Mouse (Mus musculus): ENCODE results near the gene Syf2. TPM values are rescaled to one million over a fixed set of nuclear protein-coding genes. Genes with fewer than 3 reads are reported as not detected.

Syf2 gene
- polyA plus RNA-seq, 1 experiment: 63.1 TPM

DNA sequence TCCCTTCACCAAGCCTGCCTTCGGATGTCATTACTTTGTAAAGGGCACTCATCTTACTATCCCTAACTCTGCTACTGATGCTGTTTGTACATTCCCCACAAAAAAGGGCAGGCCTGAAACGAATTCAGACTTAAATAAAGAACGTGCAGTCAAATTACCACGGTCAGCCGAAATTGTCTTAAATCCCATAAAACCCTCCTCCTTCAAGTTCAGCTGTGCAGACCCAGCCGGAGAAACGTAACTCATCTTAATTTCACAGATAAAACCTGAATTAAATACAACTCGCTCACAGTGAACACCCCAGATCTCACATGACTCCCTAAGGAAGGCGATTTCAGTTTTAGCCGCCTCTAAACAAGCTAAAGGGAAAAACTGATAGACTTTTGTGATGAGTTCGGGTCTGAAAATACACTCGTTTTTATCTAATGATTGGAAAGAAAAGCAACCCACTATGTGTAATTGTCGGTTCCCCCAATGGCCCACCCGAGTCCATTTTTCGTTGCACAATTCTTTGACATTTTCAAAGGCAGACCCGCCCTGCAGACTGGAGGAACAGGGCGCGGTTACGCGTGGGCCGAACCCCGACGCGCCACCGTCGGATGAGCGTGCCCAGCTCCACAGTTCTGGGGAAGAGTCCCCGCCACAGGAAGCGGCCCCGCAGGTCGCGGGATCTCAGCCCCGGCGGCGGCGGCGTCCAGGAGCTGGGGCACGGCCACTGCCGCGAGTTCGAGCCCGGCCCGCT, 16.4 kb upstream of the Syf2 start:
- Histone ChIP-seq H3K4me1 (peaks cover 61% of the 10 kb centered on the region), H3K27me3 (replicated peaks) (no peaks in the 10 kb centered on the region), H3K4me3 (replicated peaks) (peak overlapping the region; percentile 97), H3K36me3 (replicated peaks; ENCODE audit: low read length) (peaks cover 32% of the 10 kb centered on the region), H3K9me3 (no peaks in the 10 kb centered on the region)
- TF ChIP-seq GATA1 (IDR thresholded peaks at IDR 0.05; ENCODE audit: borderline replicate concordance, low read length) (no peak), FLI1 (IDR thresholded peaks at IDR 0.05; ENCODE audit: low read length) (no peak)

DNA sequence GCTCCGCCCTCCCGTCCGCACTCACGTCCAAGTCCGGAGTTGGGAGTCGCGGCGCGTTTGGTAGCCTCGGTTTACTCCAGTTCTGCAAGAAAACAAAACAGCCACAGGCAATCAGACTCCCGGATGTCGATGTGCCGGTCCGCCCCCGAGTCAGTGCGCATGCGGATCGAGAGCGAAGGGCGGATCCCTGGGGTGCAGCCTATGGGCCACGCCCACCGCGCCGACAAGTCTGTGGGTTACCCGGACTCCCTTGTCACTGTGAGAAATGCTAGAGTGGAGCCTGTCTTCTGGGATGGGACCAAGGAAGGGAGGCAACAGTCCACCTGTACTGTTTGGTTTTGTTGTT, 15.9 kb upstream of the Syf2 start, which contains the start of gene Tmem50a:
Tmem50a (minus strand) TSS at position 161 of the 346 bp plus-strand sequence.
- H3K27me3 ChIP-seq (replicated peaks): no peaks in the 10 kb centered on the region
- peaks cover 63% of the 10 kb centered on the region for H3K4me1 ChIP-seq
- peaks cover 27% of the 10 kb centered on the region for H3K36me3 ChIP-seq (replicated peaks; ENCODE audit: low read length)
- H3K4me3 ChIP-seq (replicated peaks): peak within 1 kb of the TSS; percentile 97
- no peaks in the 10 kb centered on the region for H3K9me3 ChIP-seq
- no peak for TF ChIP-seq GATA1 (IDR thresholded peaks at IDR 0.05; ENCODE audit: borderline replicate concordance, low read length)
- TF ChIP-seq FLI1 (IDR thresholded peaks at IDR 0.05; ENCODE audit: low read length): no peak

DNA sequence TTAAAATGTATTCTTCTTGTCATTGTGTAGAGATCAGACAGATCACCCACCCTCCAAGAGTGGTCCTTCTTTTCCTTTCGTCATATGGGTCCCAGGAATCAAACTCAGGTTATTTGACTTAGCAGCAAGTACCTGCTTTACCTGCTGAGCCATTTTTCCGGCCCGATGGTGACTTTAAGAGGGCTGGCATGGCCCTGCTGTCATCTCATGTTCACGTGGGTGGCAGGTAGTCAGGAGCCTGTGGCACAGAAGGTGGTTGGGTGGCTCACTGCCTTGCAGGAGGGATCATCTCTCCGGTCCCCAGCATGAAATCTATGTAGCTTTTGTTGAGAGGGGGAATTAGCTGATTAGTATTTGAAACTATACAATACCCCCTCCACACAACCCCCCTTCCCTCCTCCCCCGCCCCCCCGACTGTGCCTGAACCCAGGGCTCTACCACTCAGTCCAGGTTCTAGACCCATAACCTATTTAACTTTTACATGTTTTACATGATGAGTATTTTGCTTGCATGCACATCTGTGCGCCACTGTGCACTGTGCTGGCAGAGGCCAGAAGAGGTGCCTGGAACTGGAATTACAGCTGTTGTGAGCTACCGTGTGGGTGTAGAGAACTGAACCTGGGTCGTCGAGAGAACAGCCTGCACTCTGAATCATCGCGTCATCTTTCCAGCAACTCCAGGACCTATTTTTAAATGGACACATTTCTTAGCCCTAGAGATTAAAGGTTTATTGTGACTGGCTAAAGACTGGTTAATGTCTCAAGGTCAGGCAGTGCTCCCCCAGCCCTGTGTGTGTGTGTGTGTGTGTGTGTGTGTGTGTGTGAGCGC, 15.3 kb upstream of the Syf2 start:
- TF ChIP-seq FLI1 (IDR thresholded peaks at IDR 0.05; ENCODE audit: low read length) (no peak), GATA1 (IDR thresholded peaks at IDR 0.05; ENCODE audit: borderline replicate concordance, low read length) (no peak)
- no peaks in the 10 kb centered on the region for H3K27me3 ChIP-seq (replicated peaks)
- peaks cover 69% of the 10 kb centered on the region for H3K4me1 ChIP-seq
- no peaks in the 10 kb centered on the region for H3K9me3 ChIP-seq
- peaks cover 23% of the 10 kb centered on the region for H3K36me3 ChIP-seq (replicated peaks; ENCODE audit: low read length)
- H3K4me3 ChIP-seq (replicated peaks): peak overlapping the region; percentile 97

DNA sequence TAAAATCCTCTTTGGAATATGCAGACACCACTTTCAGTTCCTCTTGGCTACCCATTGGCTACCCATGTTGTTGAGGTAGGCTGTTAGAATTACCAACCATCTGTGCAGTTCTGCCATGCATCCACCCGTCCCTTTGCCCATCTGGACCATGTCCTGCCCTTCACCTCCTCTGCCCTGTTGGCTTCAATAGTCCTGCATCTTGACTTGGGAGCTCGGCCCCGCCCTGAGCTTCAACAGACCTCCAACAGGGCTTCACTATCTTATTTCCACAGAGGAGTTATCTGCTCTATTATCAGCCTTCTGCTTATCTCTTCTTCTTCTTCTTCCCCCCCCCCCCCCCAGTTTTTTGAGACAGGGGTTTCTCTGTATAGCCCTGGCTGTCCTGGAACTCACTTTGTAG, 13.5 kb upstream of the Syf2 start:
- no peak for TF ChIP-seq GATA1 (IDR thresholded peaks at IDR 0.05; ENCODE audit: borderline replicate concordance, low read length)
- TF ChIP-seq FLI1 (IDR thresholded peaks at IDR 0.05; ENCODE audit: low read length): no peak
- H3K36me3 ChIP-seq (replicated peaks; ENCODE audit: low read length): peaks cover 10% of the 10 kb centered on the region
- no peaks in the 10 kb centered on the region for H3K27me3 ChIP-seq (replicated peaks)
- no peaks in the 10 kb centered on the region for H3K9me3 ChIP-seq
- peaks cover 81% of the 10 kb centered on the region for H3K4me1 ChIP-seq
- no peak overlapping the region for H3K4me3 ChIP-seq (replicated peaks)

DNA sequence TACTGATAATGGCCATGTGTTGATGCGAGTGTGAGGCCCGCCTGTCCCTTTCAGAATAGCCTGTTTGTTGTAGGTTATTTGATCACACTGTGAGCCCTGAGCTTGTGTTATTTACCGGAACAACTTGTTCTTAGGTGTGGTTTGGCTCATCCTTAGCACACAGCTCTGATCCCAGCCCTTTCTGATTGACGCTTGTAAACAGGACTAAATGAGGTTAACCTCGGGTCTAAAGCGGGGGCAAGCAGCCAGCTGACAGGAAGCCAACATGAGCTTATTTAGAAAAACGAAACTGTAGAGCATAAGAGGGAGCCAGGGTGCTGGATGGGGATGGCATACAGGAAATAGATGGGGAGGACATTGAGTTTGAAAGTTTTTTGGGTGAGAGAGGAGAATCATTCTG, 12.3 kb upstream of the Syf2 start:
- peak overlapping the region; percentile 65 for H3K4me3 ChIP-seq (replicated peaks)

DNA sequence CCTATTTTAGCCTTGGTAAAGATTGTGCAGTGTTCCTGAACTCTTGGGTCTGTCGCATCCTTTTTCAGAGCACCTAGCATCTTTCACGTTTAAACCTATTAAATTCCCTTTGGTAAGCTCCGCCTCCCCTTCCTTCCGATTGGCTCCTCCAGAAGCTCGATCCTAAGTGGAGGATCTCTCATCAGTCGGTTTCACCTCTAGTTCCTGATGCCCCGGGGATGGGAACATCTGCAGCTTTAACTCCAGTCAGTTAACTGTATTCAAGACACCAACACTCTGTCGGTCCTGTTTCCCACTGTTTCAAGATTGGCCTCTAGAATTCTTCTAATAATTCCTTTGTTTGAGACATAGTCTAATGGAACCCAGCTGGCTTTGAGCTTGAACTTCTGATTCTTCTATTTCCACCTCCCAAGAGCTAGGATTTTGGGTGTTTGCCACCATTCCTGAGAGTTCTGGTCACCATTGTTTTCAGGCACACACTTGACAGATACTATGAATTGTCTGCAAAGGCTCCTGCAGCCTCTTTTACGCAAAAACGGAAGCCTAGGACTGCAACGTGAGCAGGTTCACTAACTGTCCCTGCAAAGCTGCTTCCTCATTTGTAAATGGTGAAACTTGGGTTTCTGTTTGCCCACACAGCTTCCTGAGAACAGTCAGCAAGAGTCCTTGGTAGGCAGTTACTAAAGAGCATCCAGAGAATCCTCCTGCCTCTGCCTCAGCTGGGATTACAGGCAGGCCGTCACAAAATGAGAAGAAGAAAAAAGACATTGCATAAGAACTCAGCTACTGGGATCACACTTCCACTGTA, 10.8 kb upstream of the Syf2 start:
- Histone ChIP-seq H3K27me3 (replicated peaks) (no peaks in the 10 kb centered on the region), H3K9me3 (no peaks in the 10 kb centered on the region), H3K36me3 (replicated peaks; ENCODE audit: low read length) (peaks cover 13% of the 10 kb centered on the region), H3K4me1 (peaks cover 79% of the 10 kb centered on the region), H3K4me3 (replicated peaks) (peak overlapping the region; percentile 78)
- TF ChIP-seq FLI1 (IDR thresholded peaks at IDR 0.05; ENCODE audit: low read length) (no peak), GATA1 (IDR thresholded peaks at IDR 0.05; ENCODE audit: borderline replicate concordance, low read length) (no peak)

More for the DNA sequence above, 12.3 kb upstream of the Syf2 start:
- H3K9me3 ChIP-seq: no peaks in the 10 kb centered on the region
- TF ChIP-seq FLI1 (IDR thresholded peaks at IDR 0.05; ENCODE audit: low read length): no peak
- H3K36me3 ChIP-seq (replicated peaks; ENCODE audit: low read length): peaks cover under 1% of the 10 kb centered on the region
- peaks cover 81% of the 10 kb centered on the region for H3K4me1 ChIP-seq
- no peaks in the 10 kb centered on the region for H3K27me3 ChIP-seq (replicated peaks)

DNA sequence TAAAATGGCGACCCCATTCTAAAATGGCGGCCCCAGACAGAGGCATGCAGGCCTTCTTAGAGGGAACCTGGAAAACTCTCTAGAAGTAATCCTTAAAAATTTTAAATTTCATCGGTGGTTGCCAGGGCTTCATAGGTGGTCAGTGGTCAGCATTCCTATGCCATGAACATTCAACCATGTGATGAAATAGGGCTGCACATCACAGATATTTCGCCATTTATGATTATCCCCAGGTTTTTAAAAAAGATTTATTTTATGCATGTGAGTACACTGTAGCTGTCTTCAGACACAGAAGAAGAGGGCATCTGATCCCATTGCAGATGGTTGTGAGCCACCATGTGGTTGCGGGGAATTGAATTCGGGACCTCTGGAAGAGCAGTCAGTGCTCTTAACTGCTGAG, 10.1 kb upstream of the Syf2 start:
- peaks cover 79% of the 10 kb centered on the region for H3K4me1 ChIP-seq

DNA sequence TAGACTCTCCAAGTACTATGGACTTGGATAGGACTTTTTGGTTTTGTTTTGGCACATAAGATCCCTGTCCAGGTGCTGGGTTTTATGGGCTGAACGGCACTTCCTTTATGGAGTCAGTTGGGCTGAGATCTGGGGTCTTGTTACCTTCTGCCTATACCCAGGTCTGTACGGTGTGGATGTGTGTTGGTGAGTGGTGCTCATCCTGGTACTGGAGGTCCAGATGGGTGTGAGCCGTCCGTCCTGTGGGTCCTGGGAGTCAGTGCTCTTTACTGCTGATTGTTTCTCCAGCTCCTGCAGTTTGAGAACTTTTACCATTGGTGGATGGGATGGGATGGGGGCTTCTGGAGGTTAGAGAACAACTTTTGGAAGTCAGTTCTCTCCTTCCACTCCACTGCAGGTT, 9.0 kb upstream of the Syf2 start:
- Histone ChIP-seq H3K27me3 (replicated peaks) (no peaks in the 10 kb centered on the region), H3K36me3 (replicated peaks; ENCODE audit: low read length) (peaks cover 30% of the 10 kb centered on the region), H3K4me1 (peaks cover 77% of the 10 kb centered on the region), H3K4me3 (replicated peaks) (peak overlapping the region; percentile 67), H3K9me3 (no peaks in the 10 kb centered on the region)
- TF ChIP-seq FLI1 (IDR thresholded peaks at IDR 0.05; ENCODE audit: low read length) (no peak), GATA1 (IDR thresholded peaks at IDR 0.05; ENCODE audit: borderline replicate concordance, low read length) (no peak)

More for the DNA sequence above, 10.1 kb upstream of the Syf2 start:
- Histone ChIP-seq H3K27me3 (replicated peaks) (no peaks in the 10 kb centered on the region), H3K9me3 (no peaks in the 10 kb centered on the region), H3K4me3 (replicated peaks) (no peak overlapping the region), H3K36me3 (replicated peaks; ENCODE audit: low read length) (peaks cover 20% of the 10 kb centered on the region)
- TF ChIP-seq GATA1 (IDR thresholded peaks at IDR 0.05; ENCODE audit: borderline replicate concordance, low read length) (no peak), FLI1 (IDR thresholded peaks at IDR 0.05; ENCODE audit: low read length) (no peak)

DNA sequence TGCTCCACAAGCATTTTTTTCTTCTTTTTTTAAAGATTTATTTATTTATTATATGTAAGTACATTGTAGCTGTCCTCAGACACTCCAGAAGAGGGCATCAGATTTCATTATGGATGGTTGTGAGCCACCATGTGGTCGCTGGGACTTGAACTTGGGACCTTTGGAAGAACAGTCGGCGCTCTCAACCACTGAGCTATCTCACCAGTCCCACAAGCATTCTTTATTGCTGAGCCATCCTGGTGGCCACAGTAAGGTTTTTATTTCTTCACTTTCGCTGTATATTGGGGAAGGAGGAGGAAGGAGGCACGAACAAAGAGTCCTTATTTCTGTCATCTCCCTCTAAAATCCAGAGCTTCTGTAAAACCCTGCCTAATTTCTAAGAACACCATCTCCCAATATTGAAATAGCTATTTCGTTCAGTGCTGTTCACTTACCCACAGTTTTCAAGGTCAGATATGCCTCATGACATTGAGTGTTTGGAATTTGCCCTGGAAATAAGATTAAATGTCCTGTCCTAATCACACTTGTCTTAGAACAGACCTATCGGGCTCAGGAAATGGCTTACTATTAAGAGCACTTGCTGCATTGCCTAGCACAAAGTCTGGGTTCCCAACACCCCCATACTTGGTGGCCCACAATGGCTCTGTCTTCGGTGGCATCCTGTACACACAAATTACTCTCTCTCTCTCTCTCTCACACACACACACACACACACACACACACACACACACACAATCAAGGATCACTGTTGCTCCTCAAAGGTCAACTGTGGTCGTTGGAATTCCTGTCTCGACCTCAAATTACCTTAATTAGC, 8.4 kb upstream of the Syf2 start:
- peak overlapping the region; percentile 98 for H3K4me3 ChIP-seq (replicated peaks)
- no peaks in the 10 kb centered on the region for H3K27me3 ChIP-seq (replicated peaks)
- peaks cover 37% of the 10 kb centered on the region for H3K36me3 ChIP-seq (replicated peaks; ENCODE audit: low read length)
- no peaks in the 10 kb centered on the region for H3K9me3 ChIP-seq
- TF ChIP-seq GATA1 (IDR thresholded peaks at IDR 0.05; ENCODE audit: borderline replicate concordance, low read length): no peak
- no peak for TF ChIP-seq FLI1 (IDR thresholded peaks at IDR 0.05; ENCODE audit: low read length)
- peaks cover 74% of the 10 kb centered on the region for H3K4me1 ChIP-seq
